Mouse (Mus musculus) testis, adult 2 months (tissue): ENCODE data around the gene Hist1h2bl.
"Not testable (repeated sequence)": the region's sequence is repeated elsewhere in the genome, so short reads cannot be mapped to it uniquely, and the experiment has no call there.

Source experiments
- CTCF ChIP-seq: fragments of 200-500 bp; IDR thresholded peaks from 2 replicates; pipeline ENCODE4 v1.5.1; 2012; ENCODE audit warnings: low read depth, mild to moderate bottlenecking, inconsistent platforms, low read length, moderate library complexity; ENCODE audit not compliant: control insufficient read depth, insufficient read depth, insufficient replicate concordance
- POLR2A ChIP-seq: fragments of 200-500 bp; IDR thresholded peaks from 2 replicates; pipeline ENCODE4 v1.6.1; 2012; ENCODE audit warnings: low read depth, mild to moderate bottlenecking, inconsistent platforms, low read length, moderate library complexity; ENCODE audit not compliant: control insufficient read depth

- not testable (repeated sequence) for TF ChIP-seq CTCF
- peak; percentile 74 for TF ChIP-seq POLR2A
Measured at GRCm38 (mm10) chr13:21750159-21751017, 34.4 kb upstream of the Hist1h2bl start, which contains the start of gene Hist1h4k.
